Mouse (Mus musculus) megakaryocyte, embryonic 14.5 days (primary cell): ENCODE data around the gene Mctp2. TPM values are rescaled to one million over a fixed set of nuclear protein-coding genes. Genes with fewer than 3 reads are reported as not detected.

Experiments used
- H3K27me3 ChIP-seq: replicated peaks from 2 replicates; pipeline ENCODE3; 2012; ENCODE audit warnings: inconsistent platforms
- H3K36me3 ChIP-seq: replicated peaks from 2 replicates; pipeline ENCODE3; 2012; ENCODE audit warnings: low read length, inconsistent platforms, mixed read lengths
- H3K4me1 ChIP-seq: 2 replicates; pipeline ENCODE4 v1.6.1; 2012; ENCODE audit warnings: inconsistent platforms
- H3K4me3 ChIP-seq: replicated peaks from 2 replicates; pipeline ENCODE3; 2012; ENCODE audit warnings: moderate library complexity, mild to moderate bottlenecking, inconsistent platforms
- H3K9me3 ChIP-seq: 2 replicates; pipeline ENCODE4 v1.6.1; 2012; ENCODE audit warnings: inconsistent platforms
- FLI1 ChIP-seq: IDR thresholded peaks from 2 replicates; pipeline ENCODE4 v1.6.1; 2012; ENCODE audit warnings: low read length, inconsistent platforms, mixed read lengths
- GATA1 ChIP-seq: IDR thresholded peaks from 3 replicates; pipeline ENCODE4 v1.6.1; 2012; ENCODE audit warnings: mixed read lengths, low read length, inconsistent platforms, borderline replicate concordance
- polyA plus RNA-seq: library from polyadenylated mRNA; stranded (reverse); fragments of >175 nt; gene quantifications from 2 replicates; pipeline ENCODE4 v1.2.3, GENCODE M21; 2012; ENCODE audit warnings: low replicate concordance; ENCODE audit not compliant: insufficient read depth

Mctp2 gene
- polyA plus RNA-seq, 1 experiment, result not detected

GRCm38 (mm10) chr7:72100683-72101082 lies 205.7 kb downstream of the Mctp2 start:
- no peaks in the 10 kb centered on the region for H3K9me3 ChIP-seq
- TF ChIP-seq FLI1, result no peak
- no peak for TF ChIP-seq GATA1
- no peaks in the 10 kb centered on the region for H3K36me3 ChIP-seq
- no peaks in the 10 kb centered on the region for H3K4me1 ChIP-seq
- no peaks in the 10 kb centered on the region for H3K27me3 ChIP-seq
- no peak overlapping the region for H3K4me3 ChIP-seq

- TF ChIP-seq GATA1 (no peak), FLI1 (no peak)
- Histone ChIP-seq H3K9me3 (no peaks in the 10 kb centered on the region), H3K36me3 (no peaks in the 10 kb centered on the region), H3K4me3 (no peak overlapping the region), H3K4me1 (no peaks in the 10 kb centered on the region), H3K27me3 (no peaks in the 10 kb centered on the region)
These were observed 207.8 kb downstream of the Mctp2 start for GRCm38 (mm10) chr7:72098603-72099002.

DNA sequence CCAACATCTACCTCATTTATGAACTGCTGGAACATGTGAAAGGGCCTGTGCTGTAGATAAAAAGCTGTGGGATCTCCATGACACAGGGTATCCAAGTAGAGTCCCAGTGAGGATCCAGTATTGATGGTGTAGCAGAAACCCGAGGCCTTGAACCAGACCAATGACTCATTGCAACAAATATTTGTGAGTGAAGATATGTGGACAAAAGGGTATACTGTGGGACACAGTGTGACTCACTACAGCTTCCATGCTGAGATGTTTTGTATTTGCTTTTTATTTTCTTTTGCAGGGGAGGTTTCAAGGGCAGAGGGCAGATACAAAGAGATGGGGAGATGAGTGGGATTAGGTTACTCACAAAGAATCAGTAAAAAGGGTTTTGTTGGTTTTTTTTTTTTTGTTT lies 209.4 kb downstream of the Mctp2 start:
- Histone ChIP-seq H3K4me1 (no peaks in the 10 kb centered on the region), H3K27me3 (no peaks in the 10 kb centered on the region), H3K36me3 (no peaks in the 10 kb centered on the region), H3K4me3 (no peak overlapping the region), H3K9me3 (no peaks in the 10 kb centered on the region)
- TF ChIP-seq FLI1 (no peak), GATA1 (no peak)

DNA sequence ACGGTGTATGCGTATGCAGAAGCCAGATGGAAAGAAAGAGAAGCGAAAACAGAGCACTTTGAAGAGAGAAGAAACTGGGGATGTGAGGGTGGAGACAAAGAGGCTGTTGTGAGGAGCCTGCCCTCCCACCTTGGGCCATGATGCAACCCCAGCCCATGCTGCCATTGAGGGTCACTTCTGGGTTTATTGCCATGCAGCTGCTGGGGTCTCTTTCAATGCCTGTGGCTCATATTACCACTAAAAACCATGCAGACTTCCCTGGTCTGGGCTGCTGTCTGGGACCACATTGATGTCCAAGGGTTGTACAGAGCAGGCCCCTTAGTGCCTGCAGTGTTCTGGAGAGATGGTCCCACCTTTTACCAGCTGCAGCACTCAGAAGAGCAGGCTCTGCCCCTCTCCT lies 210.0 kb downstream of the Mctp2 start:
- Histone ChIP-seq H3K9me3 (no peaks in the 10 kb centered on the region), H3K36me3 (no peaks in the 10 kb centered on the region), H3K4me3 (no peak overlapping the region), H3K27me3 (no peaks in the 10 kb centered on the region), H3K4me1 (no peaks in the 10 kb centered on the region)
- TF ChIP-seq GATA1, result no peak

- no peaks in the 10 kb centered on the region for H3K9me3 ChIP-seq
- TF ChIP-seq FLI1, result no peak
- no peak for TF ChIP-seq GATA1
- no peaks in the 10 kb centered on the region for H3K36me3 ChIP-seq
- H3K27me3 ChIP-seq, result no peaks in the 10 kb centered on the region
- no peaks in the 10 kb centered on the region for H3K4me1 ChIP-seq
- no peak overlapping the region for H3K4me3 ChIP-seq
These were observed 216.8 kb downstream of the Mctp2 start for GRCm38 (mm10) chr7:72089463-72090175.

- no peaks in the 10 kb centered on the region for H3K4me1 ChIP-seq
- H3K4me3 ChIP-seq, result no peak overlapping the region
- TF ChIP-seq GATA1 (no peak), FLI1 (no peak)
- no peaks in the 10 kb centered on the region for H3K27me3 ChIP-seq
- no peaks in the 10 kb centered on the region for H3K36me3 ChIP-seq
- no peaks in the 10 kb centered on the region for H3K9me3 ChIP-seq
These were observed 225.7 kb downstream of the Mctp2 start for GRCm38 (mm10) chr7:72080705-72081104.

DNA sequence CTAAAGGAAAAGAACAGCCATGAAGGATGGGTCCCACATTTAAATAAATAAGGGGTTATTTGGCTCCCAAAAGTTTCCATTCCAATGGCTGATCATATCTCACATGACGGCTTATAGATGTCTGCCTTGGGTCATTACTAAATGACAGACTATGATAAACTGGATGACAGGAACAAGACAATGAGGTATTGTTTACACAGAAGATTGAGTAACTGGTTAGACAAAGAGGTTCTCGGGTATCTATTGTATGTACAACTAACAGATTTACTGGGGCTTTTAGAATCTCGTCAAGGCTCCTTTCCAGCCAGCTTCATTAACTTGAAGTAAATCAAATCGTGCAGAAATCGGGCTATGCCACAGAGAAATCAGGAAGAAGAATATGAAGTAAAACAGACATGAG lies 227.5 kb downstream of the Mctp2 start:
- Histone ChIP-seq H3K27me3 (no peaks in the 10 kb centered on the region), H3K4me1 (no peaks in the 10 kb centered on the region), H3K9me3 (no peaks in the 10 kb centered on the region), H3K4me3 (no peak overlapping the region), H3K36me3 (no peaks in the 10 kb centered on the region)
- TF ChIP-seq FLI1 (no peak), GATA1 (no peak)

- H3K4me1 ChIP-seq, result no peaks in the 10 kb centered on the region
- no peaks in the 10 kb centered on the region for H3K27me3 ChIP-seq
- H3K9me3 ChIP-seq, result no peaks in the 10 kb centered on the region; the same call in 1 of the 2 replicates
- no peak for TF ChIP-seq GATA1
- TF ChIP-seq FLI1, result no peak
- no peaks in the 10 kb centered on the region for H3K36me3 ChIP-seq
- no peak overlapping the region for H3K4me3 ChIP-seq
These were observed 234.8 kb downstream of the Mctp2 start for GRCm38 (mm10) chr7:72071418-72072184.

DNA sequence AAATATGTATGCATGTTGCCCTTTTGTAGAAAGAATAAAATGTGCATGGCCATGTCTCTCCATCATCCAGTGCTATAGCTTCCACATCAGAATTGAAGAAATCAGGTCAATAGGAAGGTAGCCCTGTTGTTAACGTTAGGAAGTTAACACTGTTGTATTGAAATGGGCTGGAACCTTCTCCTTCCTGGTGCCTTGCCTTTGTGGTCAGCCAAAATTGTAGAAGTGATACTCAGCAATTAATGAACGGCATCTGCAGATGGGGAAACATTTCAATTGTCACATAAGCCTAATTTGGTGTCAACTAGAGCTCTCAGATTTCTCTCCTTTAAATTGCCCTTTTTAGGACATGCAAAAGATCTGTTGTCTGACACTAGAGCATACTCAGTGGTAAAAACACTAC lies 238.0 kb downstream of the Mctp2 start:
- TF ChIP-seq GATA1 (no peak), FLI1 (no peak)
- Histone ChIP-seq H3K36me3 (no peaks in the 10 kb centered on the region), H3K27me3 (no peaks in the 10 kb centered on the region), H3K9me3 (peaks cover 3% of the 10 kb centered on the region; the same call in 1 of the 2 replicates), H3K4me1 (no peaks in the 10 kb centered on the region), H3K4me3 (no peak overlapping the region)

GRCm38 (mm10) chr7:72066352-72066751 lies 240.1 kb downstream of the Mctp2 start:
- Histone ChIP-seq H3K4me3 (no peak overlapping the region), H3K4me1 (no peaks in the 10 kb centered on the region), H3K27me3 (no peaks in the 10 kb centered on the region), H3K9me3 (peaks cover 3% of the 10 kb centered on the region; the same call in 1 of the 2 replicates), H3K36me3 (no peaks in the 10 kb centered on the region)
- TF ChIP-seq FLI1 (no peak), GATA1 (no peak)

DNA sequence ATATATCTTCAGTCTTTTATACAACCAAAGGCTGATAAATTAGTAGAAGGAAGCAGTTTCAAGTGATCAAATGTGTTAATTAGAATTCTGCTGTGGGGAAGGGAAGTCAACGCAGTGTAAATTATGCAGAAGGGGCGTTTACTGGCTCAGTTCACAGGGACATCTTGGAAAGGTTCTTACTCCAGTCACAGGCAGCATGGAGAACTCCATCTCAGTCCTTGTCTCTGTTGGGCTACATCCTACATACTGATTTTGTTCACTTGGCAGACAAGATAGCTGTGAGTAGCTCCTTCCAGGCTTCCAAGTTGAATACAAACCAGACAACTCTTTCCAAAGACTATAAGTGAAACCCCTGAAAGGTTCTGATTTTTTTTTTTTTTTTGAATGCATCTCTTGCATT lies 254.6 kb downstream of the Mctp2 start:
- H3K27me3 ChIP-seq, result no peaks in the 10 kb centered on the region
- no peak overlapping the region for H3K4me3 ChIP-seq
- H3K9me3 ChIP-seq, result no peaks in the 10 kb centered on the region
- H3K36me3 ChIP-seq, result no peaks in the 10 kb centered on the region
- TF ChIP-seq FLI1 (no peak), GATA1 (no peak)
- H3K4me1 ChIP-seq, result no peaks in the 10 kb centered on the region
